Mouse (Mus musculus): ENCODE results near the gene Cnih3. TPM values are rescaled to one million over a fixed set of nuclear protein-coding genes. Genes with fewer than 3 reads are reported as not detected.

The Cnih3 gene
- not detected for total RNA-seq (2021)
- long read RNA-seq, experiment 1 = 0 reads
- long read RNA-seq, experiment 2 = 0 reads

DNA sequence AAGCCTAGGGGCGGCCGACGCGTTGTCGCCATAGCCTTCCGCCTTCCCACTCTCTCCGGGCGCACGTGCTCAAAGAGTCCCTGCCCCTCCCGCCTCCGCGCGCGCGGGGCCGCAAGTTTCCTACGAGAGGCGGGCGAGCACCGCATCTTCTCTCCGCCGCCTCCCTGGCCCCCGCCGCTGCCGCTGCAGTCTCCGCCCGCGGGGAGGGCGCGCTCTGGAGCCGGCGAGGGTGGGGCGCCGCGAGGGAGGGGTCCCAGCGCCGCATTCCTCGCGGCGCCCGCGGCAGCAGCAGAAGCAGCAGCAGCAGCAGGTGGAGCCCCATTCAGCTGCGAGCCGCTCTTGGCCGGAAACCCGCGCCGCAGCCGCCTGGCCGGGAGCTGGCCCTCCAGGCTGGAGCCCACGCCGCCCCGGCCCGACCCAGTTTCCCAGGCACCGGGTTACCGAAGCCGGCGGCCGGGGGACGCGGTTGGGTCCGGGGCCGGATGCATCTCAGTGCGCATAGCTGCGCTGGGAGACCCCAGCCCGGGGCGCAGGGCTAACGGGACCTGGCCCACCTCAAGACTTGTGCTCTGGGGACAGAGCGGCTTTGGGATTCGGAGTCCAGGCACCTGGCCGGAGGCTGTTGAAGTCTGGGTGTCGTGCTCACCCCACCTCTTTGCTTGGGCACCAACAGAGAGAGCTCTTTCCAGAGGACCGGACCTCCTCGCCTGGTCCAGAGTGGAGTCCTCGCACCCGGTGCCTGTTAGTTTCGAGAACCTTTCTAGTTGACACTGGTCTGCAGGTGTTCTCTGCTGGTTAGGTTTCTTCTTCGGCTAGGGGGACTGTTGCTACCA, at the start of gene Cnih3:
Cnih3 (plus strand) TSS at position 262 of the 833 bp plus-strand sequence.
- intact Hi-C loops (cut with DNase I) = no loop called here
- DNase-seq = no peak

DNA sequence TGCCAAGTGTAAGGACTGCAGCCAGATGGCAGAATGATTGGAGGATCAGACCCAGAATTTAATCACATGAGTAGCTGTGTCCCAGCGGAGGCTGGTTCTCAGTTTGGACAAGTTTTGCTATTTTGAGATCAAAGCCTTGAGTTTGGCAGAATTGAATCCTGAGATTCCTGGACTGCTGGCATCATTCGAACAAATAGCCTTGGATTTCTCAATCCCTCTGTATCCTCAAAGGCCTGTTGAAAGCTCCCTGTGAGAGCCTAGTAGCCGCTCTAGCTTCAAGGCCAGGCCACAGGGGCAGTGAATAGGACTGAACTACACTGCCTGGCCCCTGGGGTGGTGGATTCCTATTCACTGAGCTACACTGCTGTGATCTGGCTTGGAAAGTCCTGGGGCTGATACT, 44.4 kb upstream of the Cnih3 start:
- no peak for DNase-seq
- intact Hi-C loops (cut with DNase I) = no loop called here

DNA sequence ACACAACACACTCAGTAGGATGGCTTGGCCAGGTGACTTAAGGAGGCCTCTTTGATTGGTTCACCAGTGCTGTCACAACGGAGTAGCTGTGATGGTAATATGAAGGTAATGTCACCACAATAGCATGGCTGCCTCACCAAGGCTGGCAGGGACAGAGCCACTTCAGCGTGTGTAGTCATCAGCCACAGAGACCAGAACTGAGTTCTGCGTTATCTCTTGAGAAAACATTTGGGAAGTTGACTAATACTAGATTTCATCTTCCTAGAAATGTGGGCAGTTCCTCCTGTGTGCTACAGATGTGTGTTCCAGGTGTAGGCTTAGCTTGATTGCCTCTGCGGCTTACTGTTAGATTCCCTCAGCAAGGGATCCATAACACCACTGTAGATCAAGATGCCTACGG, 41.7 kb upstream of the Cnih3 start:
- intact Hi-C loops (cut with DNase I) = no loop called here
- DNase-seq = no peak

DNA sequence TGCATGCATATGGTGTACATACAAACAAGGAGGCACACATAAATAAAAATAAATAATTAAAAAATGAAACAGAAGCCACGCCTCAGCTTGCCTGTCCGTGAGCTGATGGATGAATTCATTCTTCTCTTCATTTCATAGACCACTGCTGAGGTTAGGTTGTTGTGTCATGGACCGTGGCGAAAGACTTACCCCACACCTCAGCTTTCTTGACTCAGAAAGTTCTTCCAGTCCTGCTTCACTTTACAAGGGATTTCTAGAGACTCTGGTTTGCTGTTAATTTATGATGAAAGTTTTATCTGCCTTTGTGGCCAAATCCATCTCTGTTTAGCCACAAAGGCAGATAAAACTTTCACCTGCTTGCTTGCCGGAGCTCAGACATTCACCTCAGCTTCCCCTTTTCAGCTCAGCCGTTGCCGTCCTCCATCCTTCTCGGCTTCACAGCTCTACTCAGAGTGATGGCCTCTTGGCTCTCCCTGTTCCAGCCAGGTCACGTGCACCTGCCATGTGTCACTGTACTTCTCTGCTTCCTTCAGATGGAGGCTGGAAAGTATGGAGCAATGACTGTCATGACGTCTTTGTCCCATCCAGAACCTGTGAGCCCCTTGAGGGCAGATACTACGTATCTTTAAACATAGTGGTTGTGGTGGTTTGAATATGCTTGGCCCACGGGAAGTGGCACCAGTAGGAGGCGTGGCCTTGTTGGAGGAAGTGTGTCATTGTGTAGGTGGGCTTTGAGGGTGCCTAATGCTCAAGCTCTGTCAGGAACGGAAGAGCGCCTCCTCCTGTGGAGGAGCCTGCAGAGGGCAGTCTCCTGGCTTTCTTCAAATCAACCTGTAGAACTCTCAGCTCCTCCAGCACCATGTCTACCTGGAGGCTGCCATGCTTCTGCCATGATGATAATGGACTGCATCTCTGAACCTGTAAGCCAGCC, 40.0 kb upstream of the Cnih3 start:
- intact Hi-C loops (cut with DNase I) = no loop called here
- DNase-seq = no peak

DNA sequence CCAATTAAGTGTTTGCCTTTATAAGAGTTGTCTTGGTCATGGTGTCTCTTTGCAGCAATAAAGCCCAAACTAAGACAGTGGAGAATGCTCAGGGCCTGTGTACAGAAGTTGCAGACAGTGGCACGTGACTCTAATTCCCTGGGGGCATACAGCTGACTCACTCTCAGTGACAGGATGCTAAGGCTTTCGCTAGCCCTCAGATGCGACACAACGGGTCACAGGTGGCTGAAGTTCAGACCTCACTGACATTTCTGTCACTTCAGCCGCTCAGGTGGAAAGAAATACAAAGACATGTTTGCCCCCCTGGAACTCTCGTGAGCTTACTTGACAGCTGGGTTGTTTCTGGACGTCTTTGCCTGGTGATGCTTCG, 39.4 kb upstream of the Cnih3 start:
- DNase-seq = no peak
- intact Hi-C loops (cut with DNase I) = no loop called here

DNA sequence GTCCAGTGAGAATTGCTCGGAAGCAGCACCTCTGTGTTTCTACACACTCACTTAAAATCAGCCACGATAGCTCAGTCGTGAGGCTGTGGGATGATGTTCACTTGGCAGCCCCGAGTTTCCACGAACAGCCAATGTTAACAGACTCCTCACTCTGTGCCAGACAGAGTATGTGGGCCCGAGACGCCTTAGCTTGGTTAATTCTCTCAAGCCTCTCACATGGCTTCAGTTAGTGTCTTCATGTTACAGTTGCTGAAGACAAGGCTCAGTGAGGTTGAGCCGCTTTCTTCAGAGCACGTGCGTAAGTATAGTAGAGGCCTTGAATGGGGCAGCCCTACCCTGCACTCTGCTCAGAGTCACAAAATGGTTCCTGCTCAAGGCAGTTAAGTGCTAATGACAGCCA, 38.1 kb upstream of the Cnih3 start:
- DNase-seq = no peak
- intact Hi-C loops (cut with DNase I) = no loop called here

DNA sequence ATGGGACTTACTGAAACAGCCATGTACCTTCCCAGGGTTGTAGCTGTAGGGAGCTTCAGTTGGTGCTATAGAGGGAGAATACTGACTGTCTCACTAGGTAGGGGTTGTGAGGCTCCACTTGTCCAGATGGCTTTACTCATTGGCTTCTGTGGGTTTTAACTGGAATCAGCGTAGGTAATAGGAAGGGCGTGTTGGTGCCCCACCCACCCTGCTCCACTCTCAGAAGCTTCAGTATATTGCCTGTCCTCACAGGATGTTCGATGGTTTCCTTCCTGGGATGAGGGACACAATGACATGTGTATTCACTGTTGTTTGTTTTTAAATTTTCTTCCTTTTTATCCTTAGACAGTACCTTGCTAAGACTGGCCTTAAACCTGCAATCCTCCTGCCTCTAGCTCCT, 37.1 kb upstream of the Cnih3 start:
- intact Hi-C loops (cut with DNase I) = no loop called here
- DNase-seq = no peak

DNA sequence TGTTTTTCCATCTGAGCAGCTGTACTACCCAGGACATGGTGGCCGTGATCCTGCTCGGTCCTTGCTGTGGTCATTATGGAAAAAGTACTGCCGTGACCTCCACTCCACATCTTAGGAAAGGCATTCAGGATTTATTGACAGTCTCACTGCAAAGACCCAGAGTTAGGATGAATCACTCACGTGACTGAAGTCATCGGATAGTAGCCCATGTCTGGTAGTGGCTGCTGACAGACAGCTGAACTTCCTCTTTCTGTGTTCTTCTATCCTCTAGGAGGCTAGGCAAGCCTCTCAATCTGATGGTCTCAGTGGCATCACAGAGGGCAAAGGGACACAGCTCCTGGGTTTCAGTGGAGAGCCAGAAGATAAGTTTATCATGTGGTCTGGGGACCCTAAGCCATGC, 35.9 kb upstream of the Cnih3 start:
- DNase-seq = no peak
- intact Hi-C loops (cut with DNase I) = no loop called here

DNA sequence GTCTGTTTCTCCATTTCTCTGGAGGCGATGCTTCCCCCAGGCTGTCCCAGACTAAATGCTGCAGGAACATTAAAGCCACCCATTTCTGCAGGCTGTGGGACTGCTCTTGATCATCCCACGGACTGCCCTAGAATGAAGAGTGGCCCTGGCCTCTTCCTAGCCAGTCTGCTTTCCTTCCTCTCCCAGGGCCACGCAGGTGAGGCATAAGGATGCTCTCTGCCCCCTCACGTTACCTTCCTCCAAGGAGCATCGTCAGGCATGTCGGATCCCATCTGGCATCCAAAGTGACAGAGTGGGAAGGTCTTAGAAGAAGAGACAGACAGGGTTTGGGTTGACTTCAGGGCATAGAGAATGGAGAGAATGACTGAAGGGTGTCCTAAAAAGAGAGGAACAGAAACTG, 33.0 kb upstream of the Cnih3 start:
- no peak for DNase-seq
- intact Hi-C loops (cut with DNase I) = no loop called here

DNA sequence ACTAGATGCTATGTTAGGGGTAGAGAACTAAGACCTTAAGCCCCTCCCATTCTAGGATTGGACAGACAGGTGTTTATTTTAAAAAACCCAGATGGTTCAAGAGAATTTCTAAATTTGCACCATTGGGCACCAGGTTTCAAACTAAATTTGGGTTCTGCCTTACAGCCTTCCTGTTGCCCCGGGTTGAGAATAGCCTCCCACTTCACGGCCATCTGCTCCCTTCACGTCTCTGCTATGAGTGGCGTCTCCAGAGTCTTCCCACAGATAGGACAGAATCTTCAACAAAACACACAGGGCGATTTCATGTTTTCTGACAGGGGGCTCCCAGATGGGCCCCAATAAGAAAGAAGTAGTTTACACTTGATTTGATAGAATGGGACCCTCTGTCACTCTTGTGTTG, 31.3 kb upstream of the Cnih3 start:
- no peak for DNase-seq
- intact Hi-C loops (cut with DNase I) = no loop called here

DNA sequence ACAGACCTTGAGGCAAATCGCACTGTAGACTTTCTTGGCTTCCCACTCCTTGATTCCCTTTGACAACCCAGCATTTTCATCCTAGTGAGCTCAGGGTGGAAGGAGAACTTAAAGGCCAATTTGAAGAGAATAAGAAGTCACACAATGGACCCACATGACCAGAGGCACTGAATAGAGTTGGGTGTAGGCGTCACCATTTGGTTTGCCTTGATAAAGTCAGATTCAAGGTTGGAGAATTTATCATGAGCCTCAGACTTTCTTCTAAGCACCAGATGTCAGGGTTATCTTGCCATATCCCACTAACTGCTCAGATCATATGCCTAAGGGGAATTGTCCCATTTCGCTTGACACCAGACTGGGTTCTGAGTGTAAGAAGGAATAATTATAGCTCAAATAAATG, 29.3 kb upstream of the Cnih3 start:
- intact Hi-C loops (cut with DNase I) = no loop called here
- DNase-seq = no peak

DNA sequence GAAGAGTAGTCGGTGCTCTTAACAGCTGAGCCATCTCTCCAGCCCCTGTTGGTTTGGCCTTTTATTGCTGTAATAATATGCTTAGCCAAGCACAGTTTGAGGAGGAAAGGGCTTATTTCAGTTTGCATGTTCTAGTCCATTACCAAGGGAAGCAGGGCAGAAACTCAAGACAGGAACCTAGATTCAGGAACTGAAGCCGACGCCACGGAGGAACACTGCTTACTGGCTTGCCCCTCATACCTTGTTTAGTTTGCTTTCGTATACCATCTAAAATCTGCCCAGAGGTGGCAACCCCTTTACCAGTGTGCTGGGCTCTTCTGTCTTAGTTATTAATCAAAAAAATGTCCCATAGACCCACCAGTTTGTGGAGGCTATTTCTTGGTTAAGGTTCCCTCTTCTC, 25.3 kb upstream of the Cnih3 start:
- intact Hi-C loops (cut with DNase I) = no loop called here

DNA sequence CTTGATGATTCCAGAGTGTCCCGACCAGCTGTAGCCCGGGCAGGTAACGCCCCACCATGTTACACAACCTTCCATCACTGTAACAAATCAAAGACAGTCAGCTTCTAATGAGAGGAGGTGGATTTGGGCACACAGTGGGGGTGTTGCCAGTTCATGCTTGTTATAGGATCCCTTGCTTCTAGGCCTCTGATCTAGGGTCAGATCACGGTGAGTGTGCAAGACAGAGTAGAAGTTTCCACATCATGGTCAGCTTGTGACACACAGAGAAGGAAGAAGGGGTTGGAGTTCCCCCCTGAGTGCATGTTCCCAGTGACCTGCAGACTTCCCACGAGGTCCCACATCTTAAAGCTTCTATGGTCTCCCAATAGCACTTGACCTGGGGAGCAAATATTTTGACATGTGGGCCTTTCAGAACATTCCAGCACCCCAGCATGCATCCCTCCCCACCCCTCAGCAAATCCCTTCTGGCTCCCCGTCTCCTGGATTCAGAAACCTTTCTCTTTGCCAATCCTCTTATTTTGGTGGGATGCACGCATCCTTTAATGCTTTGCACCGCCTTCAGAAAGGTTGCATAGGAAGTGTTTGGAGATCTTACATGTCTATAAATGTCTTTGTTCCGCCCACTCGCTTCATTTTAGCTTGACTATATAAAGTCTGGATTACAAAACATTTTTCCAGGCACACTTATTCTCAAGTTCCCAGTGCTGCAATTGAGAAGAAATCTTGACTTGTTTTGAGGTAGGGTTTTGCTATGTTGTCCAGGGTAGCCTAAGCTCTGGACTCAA, 24.6 kb upstream of the Cnih3 start:
- DNase-seq = no peak
- intact Hi-C loops (cut with DNase I) = no loop called here

More for the DNA sequence above, 25.3 kb upstream of the Cnih3 start:
- no peak for DNase-seq

DNA sequence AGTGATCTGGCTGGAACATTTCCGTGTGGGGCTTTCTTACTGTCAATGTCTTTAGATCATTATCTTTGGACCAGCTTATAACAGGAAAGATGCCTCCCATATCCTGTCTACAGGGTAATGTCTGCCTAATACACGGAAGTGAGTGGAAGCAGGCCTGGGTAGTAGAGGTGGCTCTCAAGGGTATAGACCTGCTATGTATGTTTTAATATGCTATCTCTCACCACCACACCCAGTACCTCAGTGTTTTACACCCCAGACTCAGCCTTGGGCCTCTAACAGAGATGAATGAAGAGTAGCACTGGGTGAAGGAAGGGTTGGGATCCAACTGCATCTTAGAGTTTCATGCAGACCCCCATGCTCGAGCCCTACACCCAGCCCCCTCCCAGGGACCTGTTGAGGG, 23.3 kb upstream of the Cnih3 start:
- no peak for DNase-seq
- intact Hi-C loops (cut with DNase I) = no loop called here

DNA sequence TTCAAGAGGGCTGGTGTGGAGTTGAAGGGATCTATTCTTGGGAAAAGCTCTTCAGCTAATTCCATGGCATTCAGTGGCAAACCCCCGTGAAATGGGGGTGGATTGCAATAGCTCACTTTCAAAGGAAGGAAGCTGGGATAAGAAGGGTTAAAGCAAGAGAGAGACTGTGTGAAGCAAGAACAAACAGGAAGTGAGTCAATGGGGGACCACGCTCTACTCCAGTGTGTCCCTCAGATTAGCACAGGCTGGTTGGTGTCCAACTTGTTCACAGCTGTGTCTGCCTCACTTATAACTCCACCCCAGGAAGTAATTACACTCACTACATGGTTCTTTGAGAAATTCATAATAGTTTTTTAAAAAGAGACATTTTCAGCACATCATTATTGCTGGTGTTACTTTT, 19.8 kb upstream of the Cnih3 start:
- no peak for DNase-seq
- intact Hi-C loops (cut with DNase I) = no loop called here

DNA sequence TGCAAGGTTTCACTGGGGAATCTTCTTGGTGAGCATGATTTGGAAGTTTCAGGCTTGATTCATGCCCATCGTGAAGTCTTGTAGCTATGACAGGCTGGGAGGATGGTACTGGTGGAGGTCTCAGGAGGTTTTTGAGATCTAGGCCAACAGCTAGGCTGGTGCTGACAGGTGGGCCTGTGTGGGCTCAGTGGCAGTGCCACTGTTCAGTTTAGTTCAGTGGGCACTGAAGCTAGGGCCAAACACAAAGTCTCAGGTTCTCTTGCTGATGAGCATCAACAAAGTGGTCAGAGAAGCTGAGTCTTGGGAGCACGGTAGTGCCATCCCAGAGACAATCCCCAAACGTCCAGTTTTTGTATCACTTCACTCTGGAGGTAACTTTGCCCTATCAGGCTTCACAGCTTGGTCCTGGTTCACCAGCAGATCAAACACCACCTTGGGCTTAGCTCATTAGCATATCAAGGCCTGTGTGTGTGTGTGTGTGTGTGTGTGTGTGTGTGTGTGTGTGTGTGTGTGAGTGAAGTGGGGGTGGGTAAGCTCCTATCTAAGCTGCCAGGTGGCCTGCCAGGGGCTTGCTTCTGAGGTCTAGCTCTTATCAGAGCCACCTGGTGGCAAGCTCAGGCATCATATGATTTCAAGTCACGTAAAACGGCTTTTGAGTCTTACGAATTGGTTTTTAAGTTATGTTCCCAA, 18.0 kb upstream of the Cnih3 start:
- DNase-seq = no peak
- intact Hi-C loops (cut with DNase I) = no loop called here

DNA sequence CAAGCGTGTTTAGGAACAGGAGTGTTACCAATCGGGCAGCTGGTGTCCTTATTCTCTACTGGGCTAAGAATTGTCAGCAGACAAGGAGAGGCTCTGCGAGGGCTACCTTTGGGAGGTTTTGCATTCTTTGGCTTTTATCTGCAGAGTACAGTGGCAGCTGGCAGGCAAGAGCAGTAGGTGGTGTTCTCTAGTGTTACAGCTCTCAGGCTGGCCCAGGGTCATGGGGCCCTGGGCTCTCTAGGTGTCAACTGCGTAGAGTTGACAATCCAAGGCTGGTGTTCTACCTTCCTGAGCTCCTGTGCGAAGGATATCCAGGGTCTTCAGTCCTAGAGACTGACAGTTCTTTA, 17.4 kb upstream of the Cnih3 start:
- DNase-seq = no peak
- intact Hi-C loops (cut with DNase I) = no loop called here

DNA sequence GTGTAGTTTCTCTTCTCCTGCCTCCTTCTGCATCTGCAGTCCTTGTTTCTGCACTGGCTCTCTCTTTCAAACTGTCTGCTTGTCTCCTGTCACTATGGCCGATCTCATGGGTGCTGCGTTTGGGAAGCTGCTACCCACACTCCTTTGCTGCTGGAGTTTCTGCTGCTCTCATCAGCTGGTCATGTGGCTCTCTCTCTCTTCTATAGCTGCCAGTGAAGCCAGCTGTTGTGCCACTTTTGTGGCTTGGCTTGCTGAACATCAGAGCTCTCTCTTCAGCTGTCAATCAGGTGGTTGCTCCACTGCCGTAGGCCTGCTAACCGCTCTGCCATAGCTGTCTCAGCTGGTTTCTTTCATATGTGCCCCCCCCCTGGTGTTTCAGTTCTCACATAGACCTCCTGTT, 17.0 kb upstream of the Cnih3 start:
- DNase-seq = no peak
- intact Hi-C loops (cut with DNase I) = no loop called here

DNA sequence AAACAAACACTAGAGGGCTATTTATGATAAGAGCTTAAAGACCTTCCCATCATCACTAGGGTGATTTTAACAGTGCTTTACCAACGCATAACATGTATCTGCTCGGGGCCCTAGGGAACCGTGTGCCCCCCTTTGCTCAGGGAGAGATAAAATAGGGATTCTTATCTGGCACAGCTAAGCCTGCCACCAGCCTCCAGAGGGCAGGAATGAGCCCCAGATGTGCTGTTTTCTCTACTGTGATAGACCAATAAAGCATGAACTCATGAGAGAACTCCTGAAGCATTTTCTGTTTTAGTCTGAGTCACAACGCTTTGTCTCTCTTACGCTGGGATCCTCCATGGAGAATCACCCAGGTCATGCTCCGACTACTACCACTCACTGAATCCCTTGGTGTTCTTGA, 15.6 kb upstream of the Cnih3 start:
- intact Hi-C loops (cut with DNase I) = no loop called here
- DNase-seq = no peak

DNA sequence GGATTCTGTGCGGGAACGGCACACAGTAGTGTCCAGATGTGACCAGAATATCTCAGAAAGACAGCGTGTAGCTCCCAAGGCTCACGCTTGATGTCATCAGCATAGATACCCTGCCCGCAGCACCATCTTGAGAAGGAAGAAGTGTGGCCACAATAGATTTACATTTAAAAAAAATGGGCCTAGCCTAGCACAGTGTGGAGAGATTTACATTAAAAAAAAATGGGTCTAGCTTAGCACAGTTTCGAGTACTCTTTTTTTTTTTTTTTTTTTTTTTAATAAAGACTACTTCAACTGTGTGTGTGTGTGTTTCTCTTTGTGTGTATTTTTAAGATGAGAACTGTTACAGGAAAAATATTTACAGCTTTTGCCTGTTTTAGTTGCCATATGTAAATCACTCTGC, 13.3 kb upstream of the Cnih3 start:
- intact Hi-C loops (cut with DNase I) = no loop called here
- DNase-seq = no peak

DNA sequence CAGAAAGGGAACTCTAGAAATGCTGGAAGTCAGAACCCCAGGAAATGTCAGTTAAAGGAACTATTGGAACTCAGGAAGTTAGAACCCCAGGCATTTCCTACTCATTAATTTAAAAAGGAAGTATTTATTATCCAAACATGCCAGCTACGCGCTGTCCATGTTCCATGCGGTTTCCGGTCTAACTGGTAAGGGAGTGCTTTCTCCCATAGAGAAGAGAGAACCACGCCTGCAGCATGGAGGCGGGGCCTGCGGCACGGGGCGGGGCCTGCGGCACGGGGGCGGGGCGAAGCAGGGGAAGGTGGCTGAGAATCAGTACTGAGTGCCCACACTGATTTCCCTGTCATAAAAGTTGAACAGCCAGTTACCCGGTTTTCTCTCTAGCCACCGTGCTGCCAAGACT, 6.9 kb upstream of the Cnih3 start:
- intact Hi-C loops (cut with DNase I) = no loop called here
- DNase-seq = no peak
